8 mouse cellular contexts compared by ENCODE assay signal in genomic region chr8:120264944-120265453, GRCm38 (mm10). TPM values are rescaled to one million over a fixed set of nuclear protein-coding genes. Genes with fewer than 3 reads are reported as not detected.
DNase-seq lines count a peak whose midpoint lies in the region; ATAC-seq and TF ChIP-seq lines count a peak whose summit lies in the region.

No protein-coding gene starts in this region.

- H3K4me1 ChIP-seq in hindbrain, embryonic 12.5 days: peaks cover 82% of the 10 kb centered on the region
- peaks cover 30% of the 10 kb centered on the region for H3K4me1 ChIP-seq in lung, postnatal 0 days (ENCODE audit: insufficient read depth, low read depth, low read length)

- WGBS in hindbrain, embryonic 12.5 days: under 1% methylated on average over 16 of the region's 16 CpGs
- 4% methylated on average over 15 of the region's 16 CpGs for WGBS in lung, postnatal 0 days

- TF ChIP-seq EP300 in lung, postnatal 0 days (IDR thresholded peaks at IDR 0.05): peak; percentile 38; the same call in 1 of the 2 replicates

- H3K9ac ChIP-seq in hindbrain, embryonic 12.5 days: peak overlapping the region; percentile 23; the same call in 1 of the 2 replicates
- no peak overlapping the region for H3K9ac ChIP-seq in lung, postnatal 0 days (replicated peaks; ENCODE audit: low read depth)

- no peaks in the 10 kb centered on the region for H3K27me3 ChIP-seq in hindbrain, embryonic 12.5 days
- H3K27me3 ChIP-seq in lung, postnatal 0 days (replicated peaks; ENCODE audit: insufficient read depth, low read length): no peaks in the 10 kb centered on the region

- no peaks in the 10 kb centered on the region for H3K36me3 ChIP-seq in hindbrain, embryonic 12.5 days
- no peaks in the 10 kb centered on the region for H3K36me3 ChIP-seq in lung, postnatal 0 days (ENCODE audit: insufficient read depth, low read length)

- H3K4me3 ChIP-seq in hindbrain, embryonic 12.5 days: no peak overlapping the region
- peak overlapping the region; percentile 17; the same call in 1 of the 2 replicates for H3K4me3 ChIP-seq in lung, postnatal 0 days (ENCODE audit: low read depth, low read length)

- peak overlapping the region; percentile 91 for H3K27ac ChIP-seq in hindbrain, embryonic 12.5 days
- H3K27ac ChIP-seq in lung, postnatal 0 days (ENCODE audit: low read length): peak overlapping the region; percentile 65

- peak; percentile 20; the same call in 1 of the 2 replicates for TF ChIP-seq CTCF in lung, postnatal 0 days (IDR thresholded peaks at IDR 0.05)

- peak; percentile 64 for ATAC-seq in hindbrain, embryonic 12.5 days (ENCODE audit: low FRiP score)
- ATAC-seq in lung, postnatal 0 days: peak; percentile 71

- H3K4me2 ChIP-seq in hindbrain, embryonic 12.5 days (replicated peaks): peak overlapping the region; percentile 21
- peak overlapping the region; percentile 49 for H3K4me2 ChIP-seq in lung, postnatal 0 days (replicated peaks; ENCODE audit: low read depth, low read length)

- DNase-seq in MN1 (ENCODE audit: low spot score): peak; percentile 85
- peak; percentile 84 to 87 for DNase-seq in cerebellum, postnatal 14 days
- peak; percentile 82 to 88 for DNase-seq in frontal cortex, postnatal 36 days (ENCODE audit: low spot score in 2 of 2)
- DNase-seq in layer of hippocampus, postnatal 36 days: peak; percentile 81 to 82
- DNase-seq in lung, postnatal 0 days (ENCODE audit: low spot score): peak; percentile 90
- peak; percentile 85 for DNase-seq in right cerebral cortex, postnatal 14 days
- DNase-seq in c-Kit-positive CD71-positive TER-119-positive erythroid progenitor cells, embryonic 14.5 days (ENCODE audit: low spot score): no peak

- H3K9me3 ChIP-seq in hindbrain, embryonic 12.5 days (replicated peaks): no peaks in the 10 kb centered on the region
- H3K9me3 ChIP-seq in lung, postnatal 0 days (ENCODE audit: low read length): no peaks in the 10 kb centered on the region

RNA-seq across cellular contexts. Expression of gene Gse1, which starts 36.7 kb away (rescaled TPM):
- 22.4 and 24.0 TPM in 2 replicates for polyA plus RNA-seq in hindbrain, embryonic 12.5 days (2016; fragmentation: Nextera tagmentation; extraction: Ambion mirVana)
- total RNA-seq in layer of hippocampus, postnatal 36 days (2021): 100 to 1,000 TPM; 147 to 155 TPM
- polyA plus RNA-seq in lung, postnatal 0 days (2015; fragmentation: Nextera tagmentation; extraction: Ambion mirVana): 9.5 and 9.9 TPM in 2 replicates
